Mouse (Mus musculus) neutrophil, adult 83 days (primary cell): ENCODE results near the gene Fbln2. TPM values are rescaled to one million over a fixed set of nuclear protein-coding genes. Genes with fewer than 3 reads are reported as not detected.

Experiments
- total RNA-seq, 2 experiments: library from RNA; stranded (reverse); gene quantifications; one replicate each; pipeline ENCODE4 v1.2.4; 2023

Fbln2 gene
- total RNA-seq: not detected

DNA sequence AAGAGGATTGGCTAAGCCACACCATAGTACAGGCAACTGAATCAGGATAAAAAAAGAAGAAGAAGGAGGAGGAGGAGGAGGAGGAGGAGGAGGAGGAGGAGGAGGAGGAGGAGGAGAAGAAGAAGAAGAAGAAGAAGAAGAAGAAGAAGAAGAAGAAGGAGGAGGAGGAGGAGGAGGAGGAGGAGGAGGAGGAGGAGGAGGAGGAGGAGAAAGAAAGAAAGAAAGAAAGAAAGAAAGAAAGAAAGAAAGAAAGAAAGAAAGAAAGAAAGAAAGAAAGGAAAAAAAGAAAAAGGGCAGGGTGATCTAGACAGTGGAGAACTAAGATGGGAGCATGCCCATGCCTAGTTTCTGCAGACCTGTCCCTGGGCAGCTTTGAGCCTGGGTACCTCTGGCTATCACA lies at the start of gene Fbln2:
TSS of gene Fbln2 (plus strand) at position 301 of the 400 bp plus-strand sequence.

Other genes with a start within 250 kb of the Fbln2 start
- gene Iqsec1, start 223.8 kb upstream of the Fbln2 start, total RNA-seq: 100 to 1,000 TPM; 192 to 253 TPM
- 100 to 1,000 TPM; 117 to 131 TPM for gene Nup210, start 95.6 kb upstream of the Fbln2 start, total RNA-seq
- 1 to 10 TPM in 1 of 2 experiments, under 1 TPM in 1; 0.40 to 1.7 TPM for gene Hdac11, start 55.8 kb upstream of the Fbln2 start, total RNA-seq
- not detected for gene Wnt7a, start 198.9 kb downstream of the Fbln2 start, total RNA-seq